Mouse (Mus musculus) neural tube, embryonic 15.5 days (tissue): ENCODE data around the gene Trpm3. TPM values are rescaled to one million over a fixed set of nuclear protein-coding genes. Genes with fewer than 3 reads are reported as not detected.
A peak's percentile ranks its signal among the peaks of the same experiment; 100 is the strongest.

ENCODE experiments used
- ATAC-seq: fragments of 200-750 bp; cut with Nextera tagmentation; 2 replicates; pipeline ENCODE4 v1.8.0; 2017; ENCODE audit warnings: mild to moderate bottlenecking, moderate TSS enrichment, moderate library complexity; ENCODE audit not compliant: low FRiP score
- H3K27ac ChIP-seq: fragments of 300-500 bp; sonication (generic); replicated peaks from 2 replicates; pipeline ENCODE4 v1.5.1; 2015; ENCODE audit warnings: mild to moderate bottlenecking, inconsistent platforms
- H3K27me3 ChIP-seq: fragments of 300-500 bp; sonication (generic); replicated peaks from 2 replicates; pipeline ENCODE4 v1.6.1; 2015; ENCODE audit warnings: inconsistent platforms
- H3K36me3 ChIP-seq: fragments of 300-500 bp; sonication (generic); 2 replicates; pipeline ENCODE4 v1.6.1; 2015; ENCODE audit warnings: inconsistent platforms
- H3K4me1 ChIP-seq: fragments of 300-500 bp; sonication (generic); 2 replicates; pipeline ENCODE4 v1.6.1; 2015; ENCODE audit warnings: inconsistent platforms
- H3K4me2 ChIP-seq: fragments of 300-500 bp; sonication (generic); 2 replicates; pipeline ENCODE4 v1.6.1; 2015; ENCODE audit warnings: inconsistent platforms, mild to moderate bottlenecking, moderate library complexity
- H3K4me3 ChIP-seq: fragments of 300-500 bp; sonication (generic); replicated peaks from 2 replicates; pipeline ENCODE4 v1.5.1; 2015; ENCODE audit warnings: mild to moderate bottlenecking, inconsistent platforms
- H3K9ac ChIP-seq: fragments of 300-500 bp; sonication (generic); replicated peaks from 2 replicates; pipeline ENCODE4 v1.6.1; 2015; ENCODE audit warnings: mild to moderate bottlenecking, inconsistent platforms
- H3K9me3 ChIP-seq: fragments of 300-500 bp; sonication (generic); replicated peaks from 2 replicates; pipeline ENCODE4 v1.6.1; 2016; ENCODE audit warnings: inconsistent platforms
- WGBS: fragments of 180-500 bp; shearing (Covaris S2); methylation state at CpG from one replicate; pipeline ENCODE4 v1.1.7; 2015; ENCODE audit warnings: mixed read lengths; 5-methylcytosine and 5-hydroxymethylcytosine counted together
- polyA plus RNA-seq: library from polyadenylated mRNA; unstranded; fragments of >200 nt; fragmentation: Nextera tagmentation; extraction: Ambion mirVana; gene quantifications from 2 replicates; pipeline ENCODE4 v1.2.1, GENCODE M21; 2015

Gene Trpm3
- polyA plus RNA-seq, 1 experiment from 2014 or later, result 18.8 TPM

GRCm38 (mm10) chr19:22783745-22784144 lies 644.9 kb downstream of the Trpm3 start:
- no peaks in the 10 kb centered on the region for H3K27me3 ChIP-seq
- H3K4me3 ChIP-seq, result no peak overlapping the region
- 90% methylated on average over 2 of the region's 2 CpGs for WGBS
- no peaks in the 10 kb centered on the region for H3K36me3 ChIP-seq
- H3K9ac ChIP-seq, result no peak overlapping the region
- H3K4me1 ChIP-seq, result no peaks in the 10 kb centered on the region
- H3K27ac ChIP-seq, result no peak overlapping the region
- no peak overlapping the region for H3K4me2 ChIP-seq
- no peak for ATAC-seq
- no peaks in the 10 kb centered on the region for H3K9me3 ChIP-seq

- no peak overlapping the region for H3K4me2 ChIP-seq
- no peaks in the 10 kb centered on the region for H3K9me3 ChIP-seq
- H3K4me3 ChIP-seq, result no peak overlapping the region
- no peak overlapping the region for H3K27ac ChIP-seq
- H3K4me1 ChIP-seq, result no peaks in the 10 kb centered on the region
- peaks cover 9% of the 10 kb centered on the region; the same call in 1 of the 2 replicates for H3K36me3 ChIP-seq
- WGBS, result 90% methylated on average over 3 of the region's 3 CpGs
- no peak for ATAC-seq
- H3K9ac ChIP-seq, result no peak overlapping the region
- H3K27me3 ChIP-seq, result no peaks in the 10 kb centered on the region
These were observed 650.9 kb downstream of the Trpm3 start for GRCm38 (mm10) chr19:22789753-22790152.

GRCm38 (mm10) chr19:22796996-22797395 lies 658.1 kb downstream of the Trpm3 start:
- WGBS, result 89% methylated on average over 2 of the region's 2 CpGs
- no peaks in the 10 kb centered on the region for H3K27me3 ChIP-seq
- H3K36me3 ChIP-seq, result peaks cover 10% of the 10 kb centered on the region
- H3K27ac ChIP-seq, result no peak overlapping the region
- no peak overlapping the region for H3K4me2 ChIP-seq
- no peak overlapping the region for H3K4me3 ChIP-seq
- ATAC-seq, result no peak
- no peaks in the 10 kb centered on the region for H3K4me1 ChIP-seq
- no peak overlapping the region for H3K9ac ChIP-seq
- no peaks in the 10 kb centered on the region for H3K9me3 ChIP-seq

GRCm38 (mm10) chr19:22800471-22800870 lies 661.6 kb downstream of the Trpm3 start:
- no peak overlapping the region for H3K27ac ChIP-seq
- H3K4me2 ChIP-seq, result no peak overlapping the region
- H3K9ac ChIP-seq, result no peak overlapping the region
- no peaks in the 10 kb centered on the region for H3K4me1 ChIP-seq
- WGBS, result 42% methylated on average over 5 of the region's 5 CpGs
- H3K4me3 ChIP-seq, result no peak overlapping the region
- no peaks in the 10 kb centered on the region for H3K27me3 ChIP-seq
- ATAC-seq, result no peak
- no peaks in the 10 kb centered on the region for H3K9me3 ChIP-seq
- no peaks in the 10 kb centered on the region for H3K36me3 ChIP-seq

GRCm38 (mm10) chr19:22803396-22803795 lies 664.5 kb downstream of the Trpm3 start:
- Histone ChIP-seq H3K27ac (no peak overlapping the region), H3K4me2 (no peak overlapping the region), H3K36me3 (no peaks in the 10 kb centered on the region), H3K4me1 (no peaks in the 10 kb centered on the region), H3K9me3 (no peaks in the 10 kb centered on the region), H3K4me3 (no peak overlapping the region), H3K9ac (no peak overlapping the region), H3K27me3 (no peaks in the 10 kb centered on the region)
- ATAC-seq, result no peak

- H3K4me2 ChIP-seq, result no peak overlapping the region
- 88% methylated on average over 2 of the region's 2 CpGs for WGBS
These were observed 665.5 kb downstream of the Trpm3 start for GRCm38 (mm10) chr19:22804311-22804710.

GRCm38 (mm10) chr19:22810247-22810646 lies 671.4 kb downstream of the Trpm3 start:
- Histone ChIP-seq H3K4me1 (no peaks in the 10 kb centered on the region), H3K27me3 (no peaks in the 10 kb centered on the region), H3K4me2 (no peak overlapping the region), H3K36me3 (no peaks in the 10 kb centered on the region), H3K4me3 (no peak overlapping the region), H3K27ac (no peak overlapping the region), H3K9me3 (no peaks in the 10 kb centered on the region), H3K9ac (no peak overlapping the region)
- no peak for ATAC-seq
- 87% methylated on average over 3 of the region's 3 CpGs for WGBS

More at GRCm38 (mm10) chr19:22804311-22804710, 665.5 kb downstream of the Trpm3 start:
- H3K27me3 ChIP-seq, result no peaks in the 10 kb centered on the region
- no peaks in the 10 kb centered on the region for H3K4me1 ChIP-seq
- H3K9ac ChIP-seq, result no peak overlapping the region
- ATAC-seq, result no peak
- no peaks in the 10 kb centered on the region for H3K36me3 ChIP-seq
- H3K9me3 ChIP-seq, result no peaks in the 10 kb centered on the region
- H3K4me3 ChIP-seq, result no peak overlapping the region
- H3K27ac ChIP-seq, result no peak overlapping the region

GRCm38 (mm10) chr19:22821741-22822140 lies 682.9 kb downstream of the Trpm3 start:
- Histone ChIP-seq H3K27me3 (no peaks in the 10 kb centered on the region), H3K4me3 (no peak overlapping the region), H3K36me3 (no peaks in the 10 kb centered on the region), H3K27ac (no peak overlapping the region), H3K9ac (no peak overlapping the region), H3K4me1 (peaks cover 8% of the 10 kb centered on the region; the same call in 1 of the 2 replicates), H3K9me3 (no peaks in the 10 kb centered on the region), H3K4me2 (no peak overlapping the region)
- WGBS, result 76% methylated on average over 8 of the region's 8 CpGs
- ATAC-seq, result no peak

GRCm38 (mm10) chr19:22823491-22823981 lies 684.7 kb downstream of the Trpm3 start:
- Histone ChIP-seq H3K4me2 (no peak overlapping the region), H3K27ac (no peak overlapping the region), H3K36me3 (no peaks in the 10 kb centered on the region), H3K9me3 (no peaks in the 10 kb centered on the region), H3K4me1 (peaks cover 8% of the 10 kb centered on the region; the same call in 1 of the 2 replicates), H3K27me3 (no peaks in the 10 kb centered on the region), H3K4me3 (no peak overlapping the region), H3K9ac (no peak overlapping the region)
- 16% methylated on average over 9 of the region's 9 CpGs for WGBS
- ATAC-seq, result no peak

- peaks cover 8% of the 10 kb centered on the region; the same call in 1 of the 2 replicates for H3K4me1 ChIP-seq
- H3K27me3 ChIP-seq, result no peaks in the 10 kb centered on the region
- no peak overlapping the region for H3K9ac ChIP-seq
- no peaks in the 10 kb centered on the region for H3K9me3 ChIP-seq
- H3K27ac ChIP-seq, result 0 out of 2 replicates have a peak overlapping the region, but pooled peaks have one; percentile 9
- no peaks in the 10 kb centered on the region for H3K36me3 ChIP-seq
- H3K4me2 ChIP-seq, result no peak overlapping the region
- no peak overlapping the region for H3K4me3 ChIP-seq
- WGBS, result 26% methylated on average over 1 of the region's 1 CpGs
- ATAC-seq, result no peak; the same call in 1 of the 2 replicates
These were observed 687.0 kb downstream of the Trpm3 start for GRCm38 (mm10) chr19:22825812-22826211.

GRCm38 (mm10) chr19:22828198-22828742 lies 689.4 kb downstream of the Trpm3 start:
- Histone ChIP-seq H3K9me3 (no peaks in the 10 kb centered on the region), H3K36me3 (no peaks in the 10 kb centered on the region), H3K4me2 (no peak overlapping the region), H3K4me1 (peaks cover 8% of the 10 kb centered on the region; the same call in 1 of the 2 replicates), H3K27me3 (no peaks in the 10 kb centered on the region), H3K27ac (no peak overlapping the region), H3K4me3 (no peak overlapping the region), H3K9ac (no peak overlapping the region)
- WGBS, result 87% methylated on average over 2 of the region's 2 CpGs
- ATAC-seq, result no peak

GRCm38 (mm10) chr19:22841081-22842040 lies 702.5 kb downstream of the Trpm3 start:
- H3K36me3 ChIP-seq, result no peaks in the 10 kb centered on the region
- 27% methylated on average over 6 of the region's 6 CpGs for WGBS
- H3K4me1 ChIP-seq, result no peaks in the 10 kb centered on the region
- no peak overlapping the region for H3K9ac ChIP-seq
- H3K4me3 ChIP-seq, result no peak overlapping the region
- H3K27me3 ChIP-seq, result no peaks in the 10 kb centered on the region
- no peak overlapping the region for H3K4me2 ChIP-seq
- ATAC-seq, result no peak
- H3K27ac ChIP-seq, result no peak overlapping the region
- no peaks in the 10 kb centered on the region for H3K9me3 ChIP-seq
